Mouse (Mus musculus) midbrain, embryonic 15.5 days (tissue): Measurements from ENCODE around the gene Smarcc1. TPM values are rescaled to one million over a fixed set of nuclear protein-coding genes. Genes with fewer than 3 reads are reported as not detected.

ENCODE experiments used
- ATAC-seq: fragments of 200-750 bp; cut with Nextera tagmentation; replicated peaks from 2 replicates; pipeline ENCODE4 v1.8.0; 2017; ENCODE audit warnings: moderate TSS enrichment
- H3K27ac ChIP-seq: fragments of 300-500 bp; sonication (generic); 2 replicates; pipeline ENCODE4 v1.5.1; 2015; ENCODE audit warnings: mild to moderate bottlenecking, inconsistent platforms
- H3K27me3 ChIP-seq: fragments of 300-500 bp; sonication (generic); replicated peaks from 2 replicates; pipeline ENCODE4 v1.6.1; 2015; ENCODE audit warnings: inconsistent platforms
- H3K36me3 ChIP-seq: fragments of 300-500 bp; sonication (generic); replicated peaks from 2 replicates; pipeline ENCODE4 v1.6.1; 2015; ENCODE audit warnings: inconsistent platforms
- H3K4me1 ChIP-seq: fragments of 300-500 bp; sonication (generic); 2 replicates; pipeline ENCODE4 v1.6.1; 2015; ENCODE audit warnings: inconsistent platforms
- H3K4me2 ChIP-seq: fragments of 300-500 bp; sonication (generic); 2 replicates; pipeline ENCODE4 v1.6.1; 2015; ENCODE audit warnings: inconsistent platforms, mild to moderate bottlenecking, moderate library complexity
- H3K4me3 ChIP-seq: fragments of 300-500 bp; sonication (generic); 2 replicates; pipeline ENCODE4 v1.5.1; 2015; ENCODE audit warnings: mild to moderate bottlenecking, inconsistent platforms
- H3K9ac ChIP-seq: fragments of 300-500 bp; sonication (generic); 2 replicates; pipeline ENCODE4 v1.6.1; 2015; ENCODE audit warnings: mild to moderate bottlenecking, inconsistent platforms
- H3K9me3 ChIP-seq: fragments of 300-500 bp; sonication (generic); 2 replicates; pipeline ENCODE4 v1.6.1; 2016; ENCODE audit warnings: inconsistent platforms
- WGBS: fragments of 180-500 bp; shearing (Covaris S2); methylation state at CpG from one replicate; pipeline ENCODE4 v1.1.7; 2015; ENCODE audit warnings: mixed read lengths; 5-methylcytosine and 5-hydroxymethylcytosine counted together
- polyA plus RNA-seq: library from polyadenylated mRNA; unstranded; fragments of >200 nt; fragmentation: Nextera tagmentation; extraction: Ambion mirVana; gene quantifications from 2 replicates; pipeline ENCODE4 v1.2.1, GENCODE M21; 2015

Gene Smarcc1
- polyA plus RNA-seq, 1 experiment from 2014 or later: 112 TPM

DNA sequence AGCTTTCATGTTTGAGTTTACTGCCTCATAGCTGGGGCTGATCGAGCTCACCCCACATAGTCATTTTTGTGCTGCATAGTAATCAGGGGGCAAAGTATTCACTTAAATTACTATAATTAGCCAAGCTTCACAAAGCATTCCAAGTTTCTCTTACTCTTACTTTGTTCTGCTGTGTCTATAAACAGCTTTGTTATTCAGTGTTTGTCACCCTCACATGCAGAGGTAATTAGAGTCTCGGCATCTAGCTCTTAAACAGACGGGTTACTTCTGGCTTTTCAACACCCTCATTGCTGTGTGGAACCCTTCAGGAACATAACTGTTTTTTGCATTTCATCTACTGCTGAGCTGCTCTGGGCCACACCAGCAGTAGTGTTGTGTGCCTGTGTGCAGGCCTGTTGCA, 91.5 kb downstream of the Smarcc1 start:
- Histone ChIP-seq H3K36me3 (peaks cover 51% of the 10 kb centered on the region), H3K9me3 (no peaks in the 10 kb centered on the region), H3K4me1 (peaks cover 3% of the 10 kb centered on the region), H3K4me3 (no peak overlapping the region), H3K9ac (no peak overlapping the region), H3K27ac (no peak overlapping the region), H3K27me3 (no peaks in the 10 kb centered on the region), H3K4me2 (no peak overlapping the region)
- WGBS: 83% methylated on average over 3 of the region's 3 CpGs
- ATAC-seq: no peak

DNA sequence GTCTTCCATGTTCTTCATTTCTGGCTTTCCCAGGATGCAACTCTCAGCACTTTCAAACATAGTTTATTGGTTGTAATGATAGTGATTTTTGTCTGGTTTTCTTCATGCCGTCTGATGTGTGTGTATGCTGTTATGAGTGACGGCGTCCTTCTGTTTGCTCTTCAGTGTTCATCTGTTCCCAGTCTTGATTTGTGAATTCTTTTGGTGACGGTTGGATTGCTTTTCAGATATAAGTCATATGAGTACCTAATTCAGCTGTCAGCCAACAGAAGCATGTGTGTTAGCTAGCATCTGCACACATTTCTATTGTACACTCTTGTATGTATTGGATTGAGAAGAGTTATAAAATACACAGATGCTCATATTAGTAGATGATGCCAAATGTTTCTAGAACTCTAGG, 106.8 kb downstream of the Smarcc1 start:
- Histone ChIP-seq H3K9ac (no peak overlapping the region), H3K9me3 (no peaks in the 10 kb centered on the region), H3K36me3 (peaks cover 50% of the 10 kb centered on the region), H3K27ac (no peak overlapping the region), H3K4me3 (no peak overlapping the region), H3K4me1 (no peaks in the 10 kb centered on the region), H3K27me3 (no peaks in the 10 kb centered on the region), H3K4me2 (no peak overlapping the region)
- no peak for ATAC-seq
- 89% methylated on average over 4 of the region's 4 CpGs for WGBS

GRCm38 (mm10) chr9:110226191-110226590, 108.7 kb downstream of the Smarcc1 start:
- Histone ChIP-seq H3K4me3 (no peak overlapping the region), H3K4me1 (no peaks in the 10 kb centered on the region), H3K36me3 (peaks cover 48% of the 10 kb centered on the region), H3K4me2 (no peak overlapping the region), H3K9ac (no peak overlapping the region), H3K9me3 (no peaks in the 10 kb centered on the region), H3K27ac (no peak overlapping the region), H3K27me3 (no peaks in the 10 kb centered on the region)
- WGBS: 95% methylated on average over 4 of the region's 4 CpGs
- no peak for ATAC-seq

GRCm38 (mm10) chr9:110228671-110229070, 111.2 kb downstream of the Smarcc1 start:
- no peaks in the 10 kb centered on the region for H3K27me3 ChIP-seq
- WGBS: 92% methylated on average over 6 of the region's 6 CpGs
- peaks cover 38% of the 10 kb centered on the region; the same call in 1 of the 2 replicates for H3K36me3 ChIP-seq
- no peak overlapping the region for H3K4me2 ChIP-seq
- no peaks in the 10 kb centered on the region for H3K4me1 ChIP-seq
- no peak for ATAC-seq
- no peak overlapping the region for H3K27ac ChIP-seq
- no peak overlapping the region for H3K9ac ChIP-seq
- H3K4me3 ChIP-seq: no peak overlapping the region
- H3K9me3 ChIP-seq: no peaks in the 10 kb centered on the region

DNA sequence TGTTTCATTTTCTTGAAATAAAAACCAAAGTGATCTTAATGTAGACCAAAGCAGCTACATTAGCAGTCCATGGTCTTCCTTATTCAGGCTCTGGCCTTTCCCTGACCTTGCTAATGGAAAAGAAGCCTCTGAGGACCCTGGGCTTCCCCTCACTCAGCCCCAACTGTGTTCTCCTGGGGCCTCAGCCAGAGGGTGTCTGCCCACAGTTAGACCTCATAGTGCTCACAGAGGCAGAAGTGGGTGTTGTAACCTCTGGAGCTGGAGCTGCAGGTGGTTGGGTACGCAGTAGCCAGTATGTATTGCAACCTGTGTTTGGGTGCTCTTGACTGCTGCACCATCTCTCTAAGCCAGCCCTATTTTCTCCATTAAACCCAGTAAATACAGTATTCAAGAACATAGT, 111.6 kb downstream of the Smarcc1 start:
- no peak overlapping the region for H3K9ac ChIP-seq
- no peaks in the 10 kb centered on the region for H3K9me3 ChIP-seq
- H3K4me3 ChIP-seq: no peak overlapping the region
- ATAC-seq: no peak
- H3K4me2 ChIP-seq: no peak overlapping the region
- no peaks in the 10 kb centered on the region for H3K4me1 ChIP-seq
- WGBS: 95% methylated on average over 1 of the region's 1 CpGs
- H3K36me3 ChIP-seq: peaks cover 38% of the 10 kb centered on the region; the same call in 1 of the 2 replicates
- no peaks in the 10 kb centered on the region for H3K27me3 ChIP-seq
- H3K27ac ChIP-seq: 0 out of 2 replicates have a peak overlapping the region, but pooled peaks have one; percentile 50

- Histone ChIP-seq H3K27ac (no peak overlapping the region), H3K4me3 (no peak overlapping the region), H3K4me2 (no peak overlapping the region), H3K36me3 (peaks cover 35% of the 10 kb centered on the region; the same call in 1 of the 2 replicates), H3K27me3 (no peaks in the 10 kb centered on the region), H3K4me1 (no peaks in the 10 kb centered on the region), H3K9me3 (no peaks in the 10 kb centered on the region), H3K9ac (no peak overlapping the region)
- WGBS: 86% methylated on average over 10 of the region's 10 CpGs
- no peak for ATAC-seq
Measured at GRCm38 (mm10) chr9:110229566-110230248, 112.2 kb downstream of the Smarcc1 start.

- Histone ChIP-seq H3K9ac (no peak overlapping the region), H3K4me1 (no peaks in the 10 kb centered on the region), H3K36me3 (peaks cover 41% of the 10 kb centered on the region), H3K4me2 (no peak overlapping the region), H3K27ac (no peak overlapping the region), H3K4me3 (no peak overlapping the region), H3K27me3 (no peaks in the 10 kb centered on the region), H3K9me3 (no peaks in the 10 kb centered on the region)
- ATAC-seq: no peak
- 85% methylated on average over 16 of the region's 16 CpGs for WGBS
Measured at GRCm38 (mm10) chr9:110230395-110231071, 113.0 kb downstream of the Smarcc1 start.

GRCm38 (mm10) chr9:110234962-110235361, 117.5 kb downstream of the Smarcc1 start:
- Histone ChIP-seq H3K4me3 (no peak overlapping the region), H3K27ac (no peak overlapping the region), H3K4me2 (no peak overlapping the region), H3K9me3 (no peaks in the 10 kb centered on the region), H3K4me1 (no peaks in the 10 kb centered on the region), H3K36me3 (peaks cover 44% of the 10 kb centered on the region), H3K27me3 (no peaks in the 10 kb centered on the region), H3K9ac (no peak overlapping the region)
- WGBS: 98% methylated on average over 6 of the region's 6 CpGs
- ATAC-seq: no peak

- H3K9ac ChIP-seq: peak within 1 kb of the TSS; percentile 88
- H3K4me3 ChIP-seq: peak within 1 kb of the TSS; percentile 88
- no peaks in the 10 kb centered on the region for H3K27me3 ChIP-seq
- H3K4me1 ChIP-seq: peaks cover 29% of the 10 kb centered on the region
- H3K4me2 ChIP-seq: peak within 1 kb of the TSS; percentile 90
- H3K9me3 ChIP-seq: no peaks in the 10 kb centered on the region
- no peak for ATAC-seq
- peak within 1 kb of the TSS; percentile 92 for H3K27ac ChIP-seq
- 87% methylated on average over 7 of the region's 7 CpGs for WGBS
- peaks cover 2% of the 10 kb centered on the region; the same call in 1 of the 2 replicates for H3K36me3 ChIP-seq
Measured at GRCm38 (mm10) chr9:110243221-110243833, 125.8 kb downstream of the Smarcc1 start, which contains the start of gene Cspg5. Cspg5 (plus strand) TSS chr9:110243783.

DNA sequence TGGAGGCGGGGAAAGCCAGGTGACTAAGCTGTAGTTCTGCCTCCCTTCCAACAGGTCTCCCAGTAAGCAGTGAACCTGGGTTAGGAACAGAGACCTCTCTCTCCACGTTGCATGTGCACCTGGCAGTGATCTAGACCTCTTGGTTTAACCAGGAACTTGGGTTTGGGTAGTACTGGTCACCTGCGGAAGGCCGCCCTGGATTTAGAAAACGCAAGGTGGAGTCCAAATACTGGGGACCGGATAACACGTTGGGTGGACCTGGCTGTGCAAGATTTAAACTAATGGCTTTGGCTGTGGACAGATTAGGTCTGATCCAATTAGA, 127.0 kb downstream of the Smarcc1 start:
- ATAC-seq: 0 out of 2 replicates have a peak, but pooled peaks have one; percentile 0
- H3K27ac ChIP-seq: peak overlapping the region; percentile 92
- WGBS: 16% methylated on average over 7 of the region's 7 CpGs
- peak overlapping the region; percentile 90 for H3K4me2 ChIP-seq
- no peaks in the 10 kb centered on the region for H3K9me3 ChIP-seq
- H3K4me3 ChIP-seq: peak overlapping the region; percentile 88
- 0 out of 2 replicates have a peak, but pooled peaks cover under 1% of the 10 kb centered on the region for H3K36me3 ChIP-seq
- H3K9ac ChIP-seq: peak overlapping the region; percentile 88
- no peaks in the 10 kb centered on the region for H3K27me3 ChIP-seq
- H3K4me1 ChIP-seq: peaks cover 39% of the 10 kb centered on the region

DNA sequence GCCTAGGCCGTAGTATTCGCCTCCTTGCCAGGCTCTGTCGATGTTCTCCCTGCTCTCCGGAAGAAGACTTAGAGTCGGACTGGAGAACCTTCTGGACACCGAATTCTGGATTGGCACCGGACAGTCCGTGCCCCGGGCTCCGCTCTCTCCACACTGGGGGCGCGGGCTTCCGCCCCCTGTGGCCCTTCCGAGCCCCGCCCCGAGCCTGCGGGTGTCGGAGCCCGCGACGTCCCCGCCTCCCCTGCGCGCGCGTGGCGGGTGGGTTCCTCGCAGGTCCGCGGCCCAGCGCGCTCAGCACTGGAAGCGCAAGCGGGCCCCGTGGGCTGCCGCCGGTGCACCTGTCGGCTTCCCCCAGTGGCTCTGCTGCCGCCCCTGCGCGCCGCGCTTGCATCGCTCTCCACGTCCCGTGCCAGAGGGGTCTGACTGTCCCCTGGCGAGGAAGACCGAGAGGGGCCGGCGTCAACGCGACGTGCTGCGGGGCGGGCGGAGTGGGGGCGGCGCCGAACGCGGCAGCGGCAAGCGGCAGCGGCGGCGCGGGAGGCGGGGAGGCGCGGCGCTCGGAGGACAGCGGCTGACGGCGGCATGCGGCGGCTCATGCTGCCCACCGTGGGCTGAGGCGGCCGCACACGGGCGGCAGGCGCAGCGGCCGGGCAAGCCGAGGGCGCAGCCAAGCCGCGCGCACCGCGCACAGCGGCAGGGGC, 127.5 kb downstream of the Smarcc1 start:
- H3K4me2 ChIP-seq: peak overlapping the region; percentile 90
- H3K4me1 ChIP-seq: peaks cover 44% of the 10 kb centered on the region
- under 1% methylated on average over 85 of the region's 93 CpGs for WGBS
- peak overlapping the region; percentile 92 for H3K27ac ChIP-seq
- H3K9me3 ChIP-seq: no peaks in the 10 kb centered on the region
- H3K27me3 ChIP-seq: no peaks in the 10 kb centered on the region
- H3K4me3 ChIP-seq: peak overlapping the region; percentile 88
- ATAC-seq: peak; percentile 67
- H3K9ac ChIP-seq: peak overlapping the region; percentile 88
- no peaks in the 10 kb centered on the region for H3K36me3 ChIP-seq
